Mouse (Mus musculus): ENCODE data around the gene Gm4792. TPM values are rescaled to one million over a fixed set of nuclear protein-coding genes. Genes with fewer than 3 reads are reported as not detected.

Gm4792 gene
- polyA plus RNA-seq, 1 experiment from 2014 or later: not detected

- H3K4me1 ChIP-seq (ENCODE audit: insufficient read depth, low read length): peaks cover 7% of the 10 kb centered on the region; the same call in 1 of the 2 replicates
- no peak overlapping the region for H3K4me3 ChIP-seq (ENCODE audit: low read length)
- no peaks in the 10 kb centered on the region for H3K9me3 ChIP-seq (ENCODE audit: low read length)
- H3K9ac ChIP-seq (replicated peaks; ENCODE audit: low read length): no peak overlapping the region
- ATAC-seq (ENCODE audit: low FRiP score, low TSS enrichment): no peak
- 47% methylated on average over 2 of the region's 2 CpGs for WGBS
- H3K27ac ChIP-seq (ENCODE audit: low read length): no peak overlapping the region
- no peak overlapping the region for H3K4me2 ChIP-seq (replicated peaks; ENCODE audit: low read depth, low read length)
- no peaks in the 10 kb centered on the region for H3K27me3 ChIP-seq (ENCODE audit: insufficient read depth, low read length)
- H3K36me3 ChIP-seq (ENCODE audit: insufficient read depth, low read length): no peaks in the 10 kb centered on the region
Observed at GRCm38 (mm10) chr10:94276511-94276910, 22.0 kb downstream of the Gm4792 start.

GRCm38 (mm10) chr10:94275321-94275720 is 23.2 kb downstream of the Gm4792 start:
- 3% methylated on average over 3 of the region's 3 CpGs for WGBS
- H3K36me3 ChIP-seq (ENCODE audit: insufficient read depth, low read length): no peaks in the 10 kb centered on the region
- no peaks in the 10 kb centered on the region for H3K27me3 ChIP-seq (ENCODE audit: insufficient read depth, low read length)
- H3K9ac ChIP-seq (replicated peaks; ENCODE audit: low read length): no peak overlapping the region
- H3K4me1 ChIP-seq (ENCODE audit: insufficient read depth, low read length): peaks cover 7% of the 10 kb centered on the region; the same call in 1 of the 2 replicates
- no peaks in the 10 kb centered on the region for H3K9me3 ChIP-seq (ENCODE audit: low read length)
- no peak for ATAC-seq (ENCODE audit: low FRiP score, low TSS enrichment)
- H3K4me3 ChIP-seq (ENCODE audit: low read length): no peak overlapping the region
- H3K4me2 ChIP-seq (replicated peaks; ENCODE audit: low read depth, low read length): no peak overlapping the region
- H3K27ac ChIP-seq (ENCODE audit: low read length): no peak overlapping the region

- H3K4me2 ChIP-seq (replicated peaks; ENCODE audit: low read depth, low read length): no peak overlapping the region
- no peaks in the 10 kb centered on the region for H3K9me3 ChIP-seq (ENCODE audit: low read length)
- H3K4me1 ChIP-seq (ENCODE audit: insufficient read depth, low read length): no peaks in the 10 kb centered on the region
- no peak overlapping the region for H3K27ac ChIP-seq (ENCODE audit: low read length)
- no peak overlapping the region for H3K4me3 ChIP-seq (ENCODE audit: low read length)
- no peaks in the 10 kb centered on the region for H3K27me3 ChIP-seq (ENCODE audit: insufficient read depth, low read length)
- H3K36me3 ChIP-seq (ENCODE audit: insufficient read depth, low read length): no peaks in the 10 kb centered on the region
- no peak for ATAC-seq (ENCODE audit: low FRiP score, low TSS enrichment)
- WGBS: 67% methylated on average over 17 of the region's 17 CpGs
- no peak overlapping the region for H3K9ac ChIP-seq (replicated peaks; ENCODE audit: low read length)
Observed at GRCm38 (mm10) chr10:94265656-94266542, 32.6 kb downstream of the Gm4792 start.

GRCm38 (mm10) chr10:94263211-94263610 is 35.3 kb downstream of the Gm4792 start:
- no peaks in the 10 kb centered on the region for H3K36me3 ChIP-seq (ENCODE audit: insufficient read depth, low read length)
- H3K9ac ChIP-seq (replicated peaks; ENCODE audit: low read length): no peak overlapping the region
- no peak overlapping the region for H3K4me3 ChIP-seq (ENCODE audit: low read length)
- no peak overlapping the region for H3K4me2 ChIP-seq (replicated peaks; ENCODE audit: low read depth, low read length)
- no peaks in the 10 kb centered on the region for H3K9me3 ChIP-seq (ENCODE audit: low read length)
- ATAC-seq (ENCODE audit: low FRiP score, low TSS enrichment): no peak
- H3K27ac ChIP-seq (ENCODE audit: low read length): no peak overlapping the region
- H3K27me3 ChIP-seq (ENCODE audit: insufficient read depth, low read length): no peaks in the 10 kb centered on the region
- WGBS: 73% methylated on average over 3 of the region's 3 CpGs
- H3K4me1 ChIP-seq (ENCODE audit: insufficient read depth, low read length): no peaks in the 10 kb centered on the region

- Histone ChIP-seq H3K9me3 (ENCODE audit: low read length) (no peaks in the 10 kb centered on the region), H3K36me3 (ENCODE audit: insufficient read depth, low read length) (no peaks in the 10 kb centered on the region), H3K9ac (replicated peaks; ENCODE audit: low read length) (no peak overlapping the region), H3K4me2 (replicated peaks; ENCODE audit: low read depth, low read length) (no peak overlapping the region), H3K4me3 (ENCODE audit: low read length) (no peak overlapping the region), H3K4me1 (ENCODE audit: insufficient read depth, low read length) (no peaks in the 10 kb centered on the region), H3K27me3 (ENCODE audit: insufficient read depth, low read length) (no peaks in the 10 kb centered on the region), H3K27ac (ENCODE audit: low read length) (no peak overlapping the region)
- no peak for ATAC-seq (ENCODE audit: low FRiP score, low TSS enrichment)
- 92% methylated on average over 13 of the region's 13 CpGs for WGBS
Observed at GRCm38 (mm10) chr10:94262646-94263045, 35.9 kb downstream of the Gm4792 start.

- 80% methylated on average over 1 of the region's 1 CpGs for WGBS
- Histone ChIP-seq H3K36me3 (ENCODE audit: insufficient read depth, low read length) (no peaks in the 10 kb centered on the region), H3K4me2 (replicated peaks; ENCODE audit: low read depth, low read length) (no peak overlapping the region), H3K9ac (replicated peaks; ENCODE audit: low read length) (no peak overlapping the region), H3K9me3 (ENCODE audit: low read length) (no peaks in the 10 kb centered on the region), H3K4me3 (ENCODE audit: low read length) (no peak overlapping the region), H3K27ac (ENCODE audit: low read length) (no peak overlapping the region), H3K27me3 (ENCODE audit: insufficient read depth, low read length) (no peaks in the 10 kb centered on the region), H3K4me1 (ENCODE audit: insufficient read depth, low read length) (peaks cover 6% of the 10 kb centered on the region; the same call in 1 of the 2 replicates)
- ATAC-seq (ENCODE audit: low FRiP score, low TSS enrichment): no peak
Observed at GRCm38 (mm10) chr10:94260544-94260943, 38.0 kb downstream of the Gm4792 start.

- no peaks in the 10 kb centered on the region for H3K9me3 ChIP-seq (ENCODE audit: low read length)
- no peak overlapping the region for H3K4me2 ChIP-seq (replicated peaks; ENCODE audit: low read depth, low read length)
- peaks cover 16% of the 10 kb centered on the region for H3K4me1 ChIP-seq (ENCODE audit: insufficient read depth, low read length)
- no peak overlapping the region for H3K9ac ChIP-seq (replicated peaks; ENCODE audit: low read length)
- H3K36me3 ChIP-seq (ENCODE audit: insufficient read depth, low read length): no peaks in the 10 kb centered on the region
- no peak for ATAC-seq (ENCODE audit: low FRiP score, low TSS enrichment)
- no peaks in the 10 kb centered on the region for H3K27me3 ChIP-seq (ENCODE audit: insufficient read depth, low read length)
- H3K4me3 ChIP-seq (ENCODE audit: low read length): no peak overlapping the region
- 82% methylated on average over 4 of the region's 4 CpGs for WGBS
- H3K27ac ChIP-seq (ENCODE audit: low read length): no peak overlapping the region
Observed at GRCm38 (mm10) chr10:94256518-94256917, 42.0 kb downstream of the Gm4792 start.

- Histone ChIP-seq H3K27ac (ENCODE audit: low read length) (no peak overlapping the region; the same call in 1 of the 2 replicates), H3K4me1 (ENCODE audit: insufficient read depth, low read length) (peaks cover 16% of the 10 kb centered on the region), H3K4me3 (ENCODE audit: low read length) (no peak overlapping the region), H3K27me3 (ENCODE audit: insufficient read depth, low read length) (no peaks in the 10 kb centered on the region), H3K4me2 (replicated peaks; ENCODE audit: low read depth, low read length) (no peak overlapping the region), H3K9ac (replicated peaks; ENCODE audit: low read length) (no peak overlapping the region), H3K36me3 (ENCODE audit: insufficient read depth, low read length) (no peaks in the 10 kb centered on the region), H3K9me3 (ENCODE audit: low read length) (no peaks in the 10 kb centered on the region)
- peak; percentile 79 for ATAC-seq (ENCODE audit: low FRiP score, low TSS enrichment)
- 22% methylated on average over 6 of the region's 6 CpGs for WGBS
Observed at GRCm38 (mm10) chr10:94255744-94256143, 42.8 kb downstream of the Gm4792 start.

- Histone ChIP-seq H3K27ac (ENCODE audit: low read length) (peak overlapping the region; percentile 2; the same call in 1 of the 2 replicates), H3K4me3 (ENCODE audit: low read length) (no peak overlapping the region)
Observed at GRCm38 (mm10) chr10:94254766-94255165, 43.7 kb downstream of the Gm4792 start.

GRCm38 (mm10) chr10:94253260-94253807 is 45.2 kb downstream of the Gm4792 start:
- Histone ChIP-seq H3K27me3 (ENCODE audit: insufficient read depth, low read length) (no peaks in the 10 kb centered on the region), H3K9me3 (ENCODE audit: low read length) (no peaks in the 10 kb centered on the region), H3K36me3 (ENCODE audit: insufficient read depth, low read length) (no peaks in the 10 kb centered on the region), H3K4me2 (replicated peaks; ENCODE audit: low read depth, low read length) (no peak overlapping the region), H3K9ac (replicated peaks; ENCODE audit: low read length) (no peak overlapping the region), H3K4me1 (ENCODE audit: insufficient read depth, low read length) (peaks cover 25% of the 10 kb centered on the region), H3K27ac (ENCODE audit: low read length) (peak overlapping the region; percentile 70), H3K4me3 (ENCODE audit: low read length) (no peak overlapping the region)
- 46% methylated on average over 17 of the region's 17 CpGs for WGBS
- ATAC-seq (ENCODE audit: low FRiP score, low TSS enrichment): peak; percentile 50

More at GRCm38 (mm10) chr10:94254766-94255165, 43.7 kb downstream of the Gm4792 start:
- Histone ChIP-seq H3K27me3 (ENCODE audit: insufficient read depth, low read length) (no peaks in the 10 kb centered on the region), H3K9me3 (ENCODE audit: low read length) (no peaks in the 10 kb centered on the region), H3K4me1 (ENCODE audit: insufficient read depth, low read length) (peaks cover 21% of the 10 kb centered on the region), H3K4me2 (replicated peaks; ENCODE audit: low read depth, low read length) (no peak overlapping the region), H3K9ac (replicated peaks; ENCODE audit: low read length) (no peak overlapping the region), H3K36me3 (ENCODE audit: insufficient read depth, low read length) (no peaks in the 10 kb centered on the region)
- ATAC-seq (ENCODE audit: low FRiP score, low TSS enrichment): no peak
- WGBS: 57% methylated on average over 3 of the region's 3 CpGs
